Mouse (Mus musculus) kidney, postnatal 10 days (tissue): ENCODE measurements around the gene Olfr746.

Experiments used
- DNase-seq: peaks from one replicate; pipeline ENCODE4 v3.0.0; 2021; ENCODE audit warnings: mixed read lengths

Gene Olfr746

GRCm38 (mm10) chr14:50646783-50647182 is at the start of gene Olfr746:
Olfr746 (plus strand) TSS chr14:50647083.
- no peak for DNase-seq

GRCm38 (mm10) chr14:50614579-50614978 is 32.3 kb upstream of the Olfr746 start, which contains the start of gene Olfr744:
Olfr744 (plus strand) TSS chr14:50614879.
- DNase-seq, result no peak

GRCm38 (mm10) chr14:50639088-50639487 is 7.8 kb upstream of the Olfr746 start, which contains the start of gene Olfr745:
Olfr745 (plus strand) TSS chr14:50639388.
- no peak for DNase-seq

- no peak for DNase-seq
Observed at GRCm38 (mm10) chr14:50693106-50693505, 46.2 kb downstream of the Olfr746 start, which contains the start of gene Olfr747. Olfr747 (minus strand) TSS chr14:50693206.
